Mouse (Mus musculus): ENCODE data around the gene Mtap. TPM values are rescaled to one million over a fixed set of nuclear protein-coding genes. Genes with fewer than 3 reads are reported as not detected.

Gene Mtap
- total and polyA plus RNA-seq, 3 experiments: 36.7 to 52.0 (median 45.4) TPM

DNA sequence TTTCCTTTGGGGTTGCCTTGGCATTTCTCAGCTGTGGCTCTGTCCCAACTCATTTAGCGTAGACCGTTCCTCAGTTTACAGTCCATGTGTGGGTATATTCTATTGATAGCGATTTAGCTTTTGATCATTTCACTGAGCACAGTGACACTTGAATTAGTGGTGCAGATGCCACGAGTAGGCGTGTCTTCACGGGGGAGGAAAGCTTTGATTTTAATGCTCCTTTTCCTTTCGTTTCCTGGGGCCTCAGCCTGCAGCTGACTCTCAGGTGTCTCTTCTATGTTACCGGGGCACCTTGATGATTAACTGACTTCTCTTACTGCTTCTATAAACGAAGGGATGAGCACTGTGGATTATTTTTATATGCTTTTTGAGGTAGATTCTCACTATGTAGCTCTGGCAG, 32.0 kb downstream of the Mtap start:
- Histone ChIP-seq H3K4me1 (ENCODE audit: control insufficient read depth in 1 of 2, insufficient read depth in 2 of 2, low read length in 2 of 2) (peaks cover 0 to 5% of the 10 kb centered on the region in 2 experiments; a peak in 1 of 4 replicates), H3K79me2 (ENCODE audit: control insufficient read depth, insufficient read depth, low read length, poor library complexity) (no peaks in the 10 kb centered on the region), H3K27me3 (ENCODE audit: control insufficient read depth in 1 of 2, insufficient read depth in 2 of 2, low read length in 2 of 2) (no peaks in the 10 kb centered on the region), H3K9me3 (replicated peaks; ENCODE audit: insufficient read depth, low read length) (no peaks in the 10 kb centered on the region), H3K36me3 (ENCODE audit: control insufficient read depth in 1 of 2, insufficient read depth in 2 of 2, low read length in 2 of 2) (peaks cover 5 to 12% of the 10 kb centered on the region in 2 experiments; a peak in 3 of 4 replicates), H3K4me3 (ENCODE audit: control insufficient read depth in 1 of 2, insufficient read depth in 1 of 2, low read depth in 2 of 2, low read length in 2 of 2) (no peak overlapping the region), H3K9ac (ENCODE audit: control insufficient read depth, low read depth, low read length, poor library complexity, severe bottlenecking) (no peak overlapping the region), H3K27ac (ENCODE audit: control insufficient read depth, low read depth, low read length) (no peak overlapping the region)
- DNase-seq (ENCODE audit: low read depth, low spot score): no peak
- TF ChIP-seq ETS1 (IDR thresholded peaks at IDR 0.05; ENCODE audit: low read depth, low read length): no peak
- no peak for TF ChIP-seq ZC3H11A (IDR thresholded peaks at IDR 0.05; ENCODE audit: low read depth, low read length)
- TF ChIP-seq MAZ (IDR thresholded peaks at IDR 0.05; ENCODE audit: low read depth, low read length): no peak
- TF ChIP-seq POLR2A (IDR thresholded peaks at IDR 0.05; ENCODE audit: control insufficient read depth in 1 of 2, insufficient read depth in 1 of 2, low read depth in 1 of 2, low read length in 2 of 2, poor library complexity in 1 of 2): no peak
- TF ChIP-seq HCFC1 (IDR thresholded peaks at IDR 0.05; ENCODE audit: low read depth, low read length): no peak
- TF ChIP-seq GABPA (IDR thresholded peaks at IDR 0.05; ENCODE audit: low read depth, low read length): no peak
- no peak for TF ChIP-seq POLR2AphosphoS5 (IDR thresholded peaks at IDR 0.05; ENCODE audit: borderline replicate concordance, low read depth, low read length)

GRCm38 (mm10) chr4:89169739-89170138, 32.8 kb downstream of the Mtap start:
- H3K4me1 ChIP-seq (ENCODE audit: control insufficient read depth in 1 of 2, insufficient read depth in 2 of 2, low read length in 2 of 2): 0 out of 4 replicates have a peak, but pooled peaks cover 0 to 2% of the 10 kb centered on the region in 2 experiments
- H3K36me3 ChIP-seq (ENCODE audit: control insufficient read depth in 1 of 2, insufficient read depth in 2 of 2, low read length in 2 of 2): peaks cover 0 to 14% of the 10 kb centered on the region in 2 experiments; a peak in 3 of 4 replicates
- no peak for DNase-seq (ENCODE audit: low read depth, low spot score)

GRCm38 (mm10) chr4:89170931-89171330, 34.0 kb downstream of the Mtap start:
- Histone ChIP-seq H3K27ac (ENCODE audit: control insufficient read depth, low read depth, low read length) (no peak overlapping the region), H3K27me3 (ENCODE audit: control insufficient read depth in 1 of 2, insufficient read depth in 2 of 2, low read length in 2 of 2) (no peaks in the 10 kb centered on the region), H3K36me3 (ENCODE audit: control insufficient read depth in 1 of 2, insufficient read depth in 2 of 2, low read length in 2 of 2) (peaks cover 0 to 12% of the 10 kb centered on the region in 2 experiments; a peak in 2 of 4 replicates), H3K9ac (ENCODE audit: control insufficient read depth, low read depth, low read length, poor library complexity, severe bottlenecking) (no peak overlapping the region), H3K9me3 (replicated peaks; ENCODE audit: insufficient read depth, low read length) (no peaks in the 10 kb centered on the region), H3K4me1 (ENCODE audit: control insufficient read depth in 1 of 2, insufficient read depth in 2 of 2, low read length in 2 of 2) (no peaks in the 10 kb centered on the region), H3K4me3 (ENCODE audit: control insufficient read depth in 1 of 2, insufficient read depth in 1 of 2, low read depth in 2 of 2, low read length in 2 of 2) (no peak overlapping the region), H3K79me2 (ENCODE audit: control insufficient read depth, insufficient read depth, low read length, poor library complexity) (no peaks in the 10 kb centered on the region)
- TF ChIP-seq CHD1 (IDR thresholded peaks at IDR 0.05; ENCODE audit: low read depth, low read length) (no peak), ZNF384 (IDR thresholded peaks at IDR 0.05; ENCODE audit: low read depth, low read length) (no peak), CTCF (IDR thresholded peaks at IDR 0.05 in 2 of 3, conservative IDR thresholded peaks at IDR 0.05 in 1 of 3; ENCODE audit: control insufficient read depth in 1 of 3, insufficient read depth in 1 of 3, low read depth in 2 of 3, low read length in 3 of 3, poor library complexity in 1 of 3, severe bottlenecking in 1 of 3) (no peak), MYC (IDR thresholded peaks at IDR 0.05; ENCODE audit: low read depth, low read length) (no peak), JUND (IDR thresholded peaks at IDR 0.05; ENCODE audit: low read depth, low read length) (no peak), ETS1 (IDR thresholded peaks at IDR 0.05; ENCODE audit: low read depth, low read length) (no peak)
- DNase-seq (ENCODE audit: low read depth, low spot score): no peak

More at GRCm38 (mm10) chr4:89169739-89170138, 32.8 kb downstream of the Mtap start:
- Histone ChIP-seq H3K79me2 (ENCODE audit: control insufficient read depth, insufficient read depth, low read length, poor library complexity) (no peaks in the 10 kb centered on the region), H3K27ac (ENCODE audit: control insufficient read depth, low read depth, low read length) (no peak overlapping the region), H3K9me3 (replicated peaks; ENCODE audit: insufficient read depth, low read length) (no peaks in the 10 kb centered on the region), H3K9ac (ENCODE audit: control insufficient read depth, low read depth, low read length, poor library complexity, severe bottlenecking) (no peak overlapping the region), H3K27me3 (ENCODE audit: control insufficient read depth in 1 of 2, insufficient read depth in 2 of 2, low read length in 2 of 2) (no peaks in the 10 kb centered on the region), H3K4me3 (ENCODE audit: control insufficient read depth in 1 of 2, insufficient read depth in 1 of 2, low read depth in 2 of 2, low read length in 2 of 2) (no peak overlapping the region)
- no peak for TF ChIP-seq RCOR1 (IDR thresholded peaks at IDR 0.05; ENCODE audit: low read depth, low read length)
- no peak for TF ChIP-seq USF2 (IDR thresholded peaks at IDR 0.05; ENCODE audit: borderline replicate concordance in 1 of 2, insufficient read depth in 1 of 2, low read depth in 1 of 2, low read length in 2 of 2)
- no peak for TF ChIP-seq GATA1 (IDR thresholded peaks at IDR 0.05; ENCODE audit: low read depth, low read length)
- no peak for TF ChIP-seq ELF1 (IDR thresholded peaks at IDR 0.05; ENCODE audit: low read depth, low read length)
- no peak for TF ChIP-seq MAFK (IDR thresholded peaks at IDR 0.05; ENCODE audit: borderline replicate concordance, low read depth, low read length)
- no peak for TF ChIP-seq ZKSCAN1 (IDR thresholded peaks at IDR 0.05; ENCODE audit: low read depth, low read length)
- no peak for TF ChIP-seq SIN3A (IDR thresholded peaks at IDR 0.05; ENCODE audit: low read length)
- no peak for TF ChIP-seq TCF12 (IDR thresholded peaks at IDR 0.05; ENCODE audit: low read depth, low read length)
- no peak for TF ChIP-seq CTCF (IDR thresholded peaks at IDR 0.05 in 2 of 3, conservative IDR thresholded peaks at IDR 0.05 in 1 of 3; ENCODE audit: control insufficient read depth in 1 of 3, insufficient read depth in 1 of 3, low read depth in 2 of 3, low read length in 3 of 3, poor library complexity in 1 of 3, severe bottlenecking in 1 of 3)

All from MEL (cell line).